Mouse (Mus musculus) heart, embryonic 12.5 days (tissue): ENCODE results near the gene Cadps. TPM values are rescaled to one million over a fixed set of nuclear protein-coding genes. Genes with fewer than 3 reads are reported as not detected.

Experiments
- ATAC-seq: fragments of 200-750 bp; cut with Nextera tagmentation; 2 replicates; pipeline ENCODE4 v1.8.0; 2017; ENCODE audit warnings: moderate TSS enrichment, moderate library complexity; ENCODE audit not compliant: insufficient number of reproducible peaks, low FRiP score
- H3K27ac ChIP-seq: fragments of 300-500 bp; sonication (generic); 2 replicates; pipeline ENCODE4 v1.5.1; 2016; ENCODE audit warnings: mild to moderate bottlenecking, moderate library complexity; ENCODE audit not compliant: poor library complexity, severe bottlenecking
- H3K27me3 ChIP-seq: fragments of 300-500 bp; sonication (generic); replicated peaks from 2 replicates; pipeline ENCODE4 v1.6.1; 2016; ENCODE audit warnings: mild to moderate bottlenecking, moderate library complexity
- H3K36me3 ChIP-seq: fragments of 300-500 bp; sonication (generic); 2 replicates; pipeline ENCODE4 v1.6.1; 2016; ENCODE audit warnings: mild to moderate bottlenecking, moderate library complexity
- H3K4me1 ChIP-seq: fragments of 300-500 bp; sonication (generic); replicated peaks from 2 replicates; pipeline ENCODE4 v1.6.1; 2016; ENCODE audit warnings: mild to moderate bottlenecking
- H3K4me2 ChIP-seq: fragments of 300-500 bp; sonication (generic); 2 replicates; pipeline ENCODE4 v1.6.1; 2016; ENCODE audit warnings: mild to moderate bottlenecking, moderate library complexity
- H3K4me3 ChIP-seq: fragments of 300-500 bp; sonication (generic); 2 replicates; pipeline ENCODE4 v1.5.1; 2016; ENCODE audit warnings: mild to moderate bottlenecking
- H3K9ac ChIP-seq: fragments of 300-500 bp; sonication (generic); 2 replicates; pipeline ENCODE4 v1.6.1; 2016; ENCODE audit warnings: mild to moderate bottlenecking, moderate library complexity
- H3K9me3 ChIP-seq: fragments of 300-500 bp; sonication (generic); replicated peaks from 2 replicates; pipeline ENCODE4 v1.6.1; 2016; ENCODE audit warnings: mild to moderate bottlenecking, moderate library complexity
- WGBS: fragments of 180-500 bp; shearing (Covaris S2); methylation state at CpG from one replicate; pipeline ENCODE4 v1.1.7; 2016; 5-methylcytosine and 5-hydroxymethylcytosine counted together
- polyA plus RNA-seq: library from polyadenylated mRNA; unstranded; fragments of >200 nt; fragmentation: Nextera tagmentation; extraction: Ambion mirVana; gene quantifications from 2 replicates; pipeline ENCODE4 v1.2.1, GENCODE M21; 2016

The Cadps gene
- polyA plus RNA-seq, 1 experiment from 2014 or later: 1.3 TPM

DNA sequence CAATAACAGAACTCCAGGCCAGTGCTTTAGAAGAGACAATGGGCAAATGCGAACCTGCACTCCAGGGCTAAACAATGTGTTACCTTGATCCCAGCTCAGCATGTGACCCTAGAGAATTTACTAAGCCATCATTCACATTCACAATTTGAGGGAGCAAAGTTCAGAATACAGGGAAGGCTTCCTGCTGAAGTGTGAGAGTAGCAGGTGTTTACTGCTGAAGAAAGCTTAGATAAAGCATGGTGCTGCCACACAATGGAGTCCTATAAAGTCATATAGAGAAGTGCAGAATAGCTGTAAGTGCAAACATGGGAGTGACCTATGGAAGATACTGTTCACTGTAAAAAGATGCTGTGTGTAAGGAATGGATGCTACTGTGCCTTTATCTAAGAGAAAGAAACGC is 91.9 kb downstream of the Cadps start:
- H3K9ac ChIP-seq: no peak overlapping the region
- H3K9me3 ChIP-seq: no peaks in the 10 kb centered on the region
- H3K4me2 ChIP-seq: no peak overlapping the region
- no peak overlapping the region for H3K27ac ChIP-seq
- H3K4me3 ChIP-seq: no peak overlapping the region
- no peaks in the 10 kb centered on the region for H3K4me1 ChIP-seq
- no peaks in the 10 kb centered on the region for H3K36me3 ChIP-seq
- WGBS: 79% methylated on average over 2 of the region's 2 CpGs
- no peaks in the 10 kb centered on the region for H3K27me3 ChIP-seq
- ATAC-seq: no peak

DNA sequence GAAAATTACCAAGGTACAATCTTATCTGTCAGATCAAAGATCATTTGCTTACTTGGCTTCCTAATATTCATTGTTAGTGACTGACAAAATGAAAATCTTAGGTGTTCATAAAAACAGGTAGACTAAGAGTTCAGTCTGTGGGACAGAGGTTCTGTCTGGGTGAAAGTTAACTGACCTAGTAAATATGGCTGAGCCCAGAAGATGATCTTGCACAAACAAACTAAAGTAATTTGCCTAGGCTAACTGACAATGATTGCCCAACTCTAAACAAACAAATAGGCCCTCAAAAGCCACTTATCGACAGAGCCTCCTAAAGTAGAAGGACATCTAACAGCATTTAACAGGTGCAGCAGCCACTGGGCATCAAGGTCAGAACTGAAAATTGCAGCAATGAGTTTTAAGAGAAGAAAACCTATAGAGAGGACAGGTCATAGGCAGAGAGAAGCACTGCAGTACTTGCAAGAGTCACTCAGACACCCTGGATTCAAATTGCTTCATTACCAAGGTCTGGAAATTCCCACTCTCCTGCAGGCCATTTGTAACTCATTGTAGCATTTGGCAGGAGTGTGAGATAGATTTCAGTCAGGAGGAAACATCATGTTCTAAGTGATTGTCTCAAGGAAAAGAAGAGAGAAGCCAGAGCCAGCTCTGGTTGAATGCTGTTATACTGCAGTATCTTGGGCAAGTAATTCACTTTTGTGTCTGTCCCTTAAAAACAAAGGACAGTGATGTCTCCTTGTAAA is 100.3 kb downstream of the Cadps start:
- H3K4me3 ChIP-seq: no peak overlapping the region
- H3K4me2 ChIP-seq: no peak overlapping the region
- no peaks in the 10 kb centered on the region for H3K9me3 ChIP-seq
- H3K9ac ChIP-seq: no peak overlapping the region
- 69% methylated on average over 1 of the region's 1 CpGs for WGBS
- no peaks in the 10 kb centered on the region for H3K36me3 ChIP-seq
- no peaks in the 10 kb centered on the region for H3K27me3 ChIP-seq
- ATAC-seq: no peak
- H3K4me1 ChIP-seq: no peaks in the 10 kb centered on the region
- no peak overlapping the region for H3K27ac ChIP-seq

DNA sequence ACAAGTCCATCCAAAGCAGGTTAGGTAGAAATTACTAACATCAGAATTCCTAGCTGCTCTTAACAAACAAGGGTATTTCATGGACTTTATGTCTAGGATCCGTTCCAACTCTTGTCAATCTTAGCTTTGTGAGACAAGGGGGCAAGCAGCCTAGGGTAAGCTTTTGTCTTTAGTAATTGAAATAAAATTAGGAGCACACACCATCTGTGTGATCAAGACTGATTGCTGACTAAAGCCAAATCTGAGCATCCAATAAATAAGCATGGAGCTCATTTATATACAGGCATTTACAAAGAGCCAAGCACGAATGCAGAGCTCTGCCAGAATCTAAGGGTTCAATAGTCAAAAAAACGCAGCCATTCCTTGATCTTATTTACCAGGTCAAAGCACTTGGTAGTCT is 104.1 kb downstream of the Cadps start:
- WGBS: 68% methylated on average over 3 of the region's 3 CpGs
- H3K27me3 ChIP-seq: no peaks in the 10 kb centered on the region
- no peaks in the 10 kb centered on the region for H3K36me3 ChIP-seq
- H3K27ac ChIP-seq: no peak overlapping the region
- no peak overlapping the region for H3K9ac ChIP-seq
- ATAC-seq: no peak
- H3K9me3 ChIP-seq: no peaks in the 10 kb centered on the region
- H3K4me1 ChIP-seq: 0 out of 2 replicates have a peak, but pooled peaks cover 3% of the 10 kb centered on the region
- H3K4me3 ChIP-seq: no peak overlapping the region
- no peak overlapping the region for H3K4me2 ChIP-seq

- no peak for ATAC-seq
- Histone ChIP-seq H3K36me3 (no peaks in the 10 kb centered on the region), H3K9me3 (no peaks in the 10 kb centered on the region), H3K4me2 (no peak overlapping the region), H3K9ac (no peak overlapping the region), H3K27me3 (no peaks in the 10 kb centered on the region), H3K4me1 (0 out of 2 replicates have a peak, but pooled peaks cover 3% of the 10 kb centered on the region), H3K4me3 (no peak overlapping the region), H3K27ac (no peak overlapping the region)
- WGBS: 56% methylated on average over 2 of the region's 2 CpGs
These were observed 106.8 kb downstream of the Cadps start for GRCm38 (mm10) chr14:12715906-12716659.

DNA sequence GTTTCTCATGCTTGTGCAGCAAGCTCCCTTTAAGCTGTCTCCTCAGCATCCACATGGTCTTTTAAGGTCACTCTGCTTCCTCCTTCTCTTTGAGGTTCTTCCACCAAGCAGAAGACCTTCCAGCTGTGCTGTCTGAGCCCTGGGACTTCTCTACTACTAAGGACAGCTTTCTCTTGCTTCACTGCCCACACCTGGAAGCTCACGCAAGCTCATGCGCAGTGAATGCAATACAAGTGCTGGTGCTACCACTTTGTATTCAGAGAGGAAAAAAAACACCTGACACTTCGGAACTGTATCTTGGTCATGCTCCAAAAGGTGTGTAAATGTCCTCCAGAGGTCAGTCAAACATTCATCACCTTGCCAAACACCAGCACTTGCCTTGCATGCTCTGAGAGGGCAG is 115.5 kb downstream of the Cadps start:
- no peak for ATAC-seq
- no peak overlapping the region for H3K27ac ChIP-seq
- no peak overlapping the region for H3K9ac ChIP-seq
- no peaks in the 10 kb centered on the region for H3K36me3 ChIP-seq
- 79% methylated on average over 3 of the region's 3 CpGs for WGBS
- H3K4me1 ChIP-seq: no peaks in the 10 kb centered on the region
- no peak overlapping the region for H3K4me2 ChIP-seq
- no peaks in the 10 kb centered on the region for H3K27me3 ChIP-seq
- H3K9me3 ChIP-seq: no peaks in the 10 kb centered on the region
- H3K4me3 ChIP-seq: no peak overlapping the region

DNA sequence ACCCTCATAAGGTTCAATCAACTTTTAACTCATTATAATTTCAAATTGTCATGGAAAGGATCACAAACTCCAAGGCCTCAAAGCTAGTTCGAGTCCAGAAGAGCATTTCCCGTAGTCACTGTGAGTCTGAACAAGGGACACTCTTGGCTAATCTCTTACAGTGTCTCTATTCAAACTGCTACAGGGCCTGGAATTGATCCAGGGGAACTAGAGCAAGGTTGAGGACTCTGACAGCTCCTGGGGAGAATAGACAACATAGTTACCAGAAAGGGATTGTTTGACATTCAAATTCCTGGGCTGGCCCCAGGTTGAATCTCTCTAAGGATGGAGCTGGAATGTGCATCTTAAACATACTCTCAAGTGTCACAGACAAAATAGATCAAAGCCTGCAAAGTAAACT is 118.4 kb downstream of the Cadps start:
- Histone ChIP-seq H3K9ac (no peak overlapping the region), H3K4me3 (no peak overlapping the region), H3K36me3 (no peaks in the 10 kb centered on the region), H3K9me3 (no peaks in the 10 kb centered on the region), H3K27me3 (no peaks in the 10 kb centered on the region), H3K27ac (no peak overlapping the region), H3K4me2 (no peak overlapping the region), H3K4me1 (no peaks in the 10 kb centered on the region)
- 81% methylated on average over 2 of the region's 2 CpGs for WGBS
- no peak for ATAC-seq

DNA sequence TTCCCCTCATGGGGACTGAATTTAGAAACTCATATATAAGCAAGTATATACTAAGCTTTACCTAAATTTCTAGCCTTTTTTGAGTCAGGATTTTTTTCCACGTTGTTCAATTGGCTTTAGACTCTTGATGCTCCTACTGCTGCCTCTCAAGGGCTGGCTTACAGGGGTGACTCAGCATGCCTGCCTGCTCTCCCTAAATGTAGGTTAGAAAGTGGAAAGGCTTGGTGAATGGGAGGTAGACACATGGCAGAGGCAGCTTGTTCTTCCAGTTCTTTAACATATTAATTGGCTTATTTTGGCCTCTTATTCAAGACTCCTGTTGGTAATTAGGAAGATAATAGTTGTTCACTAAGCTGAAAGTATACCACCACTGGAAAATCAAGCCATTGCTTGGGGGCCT is 132.7 kb downstream of the Cadps start:
- H3K27me3 ChIP-seq: no peaks in the 10 kb centered on the region
- no peaks in the 10 kb centered on the region for H3K4me1 ChIP-seq
- WGBS: 33% methylated on average over 1 of the region's 1 CpGs
- no peaks in the 10 kb centered on the region for H3K36me3 ChIP-seq
- H3K9ac ChIP-seq: no peak overlapping the region
- H3K4me2 ChIP-seq: no peak overlapping the region
- no peak for ATAC-seq
- no peak overlapping the region for H3K27ac ChIP-seq
- no peak overlapping the region for H3K4me3 ChIP-seq
- no peaks in the 10 kb centered on the region for H3K9me3 ChIP-seq

GRCm38 (mm10) chr14:12685015-12685414 is 137.9 kb downstream of the Cadps start:
- Histone ChIP-seq H3K4me1 (no peaks in the 10 kb centered on the region), H3K4me3 (no peak overlapping the region), H3K36me3 (no peaks in the 10 kb centered on the region), H3K9me3 (no peaks in the 10 kb centered on the region), H3K9ac (no peak overlapping the region), H3K4me2 (no peak overlapping the region), H3K27me3 (no peaks in the 10 kb centered on the region), H3K27ac (no peak overlapping the region)
- ATAC-seq: no peak
- 82% methylated on average over 3 of the region's 3 CpGs for WGBS

GRCm38 (mm10) chr14:12680819-12681638 is 141.8 kb downstream of the Cadps start:
- 48% methylated on average over 3 of the region's 3 CpGs for WGBS
- Histone ChIP-seq H3K36me3 (no peaks in the 10 kb centered on the region), H3K4me1 (no peaks in the 10 kb centered on the region)

DNA sequence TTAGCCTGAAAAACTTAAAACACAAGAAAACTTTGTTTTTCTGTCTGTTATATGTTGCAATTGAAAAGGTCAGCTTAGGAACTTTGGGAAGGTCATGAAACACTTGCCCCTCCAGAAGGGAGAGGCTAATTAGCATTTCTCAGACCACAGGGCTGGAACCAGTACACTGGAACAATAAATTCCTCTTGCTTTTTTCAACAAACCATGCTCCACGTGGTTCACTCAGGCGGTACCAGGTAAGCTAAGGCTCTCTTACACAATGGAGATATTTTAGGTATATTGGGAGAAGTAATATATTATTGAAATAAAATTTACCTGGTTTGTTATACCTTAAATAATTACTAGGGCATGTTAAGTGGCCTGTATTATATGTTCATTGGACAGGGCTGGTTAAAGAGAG is 161.4 kb downstream of the Cadps start:
- H3K4me1 ChIP-seq: no peaks in the 10 kb centered on the region
- 73% methylated on average over 2 of the region's 2 CpGs for WGBS
- H3K27ac ChIP-seq: no peak overlapping the region
- H3K4me3 ChIP-seq: no peak overlapping the region
- H3K36me3 ChIP-seq: no peaks in the 10 kb centered on the region
- no peak for ATAC-seq
- no peaks in the 10 kb centered on the region for H3K9me3 ChIP-seq
- H3K9ac ChIP-seq: no peak overlapping the region
- no peaks in the 10 kb centered on the region for H3K27me3 ChIP-seq
- no peak overlapping the region for H3K4me2 ChIP-seq

More at GRCm38 (mm10) chr14:12680819-12681638, 141.8 kb downstream of the Cadps start:
- no peak overlapping the region for H3K27ac ChIP-seq
- H3K4me2 ChIP-seq: no peak overlapping the region
- H3K4me3 ChIP-seq: no peak overlapping the region
- H3K27me3 ChIP-seq: no peaks in the 10 kb centered on the region
- H3K9me3 ChIP-seq: no peaks in the 10 kb centered on the region
- H3K9ac ChIP-seq: no peak overlapping the region
- ATAC-seq: no peak

DNA sequence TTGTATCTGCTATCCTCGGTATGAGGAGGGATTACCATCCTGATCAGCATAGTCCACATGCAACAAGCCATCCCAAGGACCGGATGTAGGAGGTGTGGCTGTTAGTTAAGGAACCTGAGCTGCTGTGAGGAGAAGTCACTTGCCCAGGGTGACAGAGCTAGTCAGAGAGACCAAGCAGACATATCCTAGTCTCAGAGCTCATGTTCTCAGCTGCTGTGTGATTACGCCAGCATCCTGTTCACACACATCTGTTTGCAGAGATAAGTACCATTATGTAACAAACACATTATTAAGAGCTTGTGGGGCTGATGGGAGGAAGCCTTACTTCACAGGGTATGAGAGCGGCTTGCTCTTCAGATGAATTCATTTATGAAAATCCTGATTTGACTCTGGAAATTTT is 165.5 kb downstream of the Cadps start:
- no peaks in the 10 kb centered on the region for H3K9me3 ChIP-seq
- no peak overlapping the region for H3K9ac ChIP-seq
- no peak overlapping the region for H3K4me2 ChIP-seq
- no peak overlapping the region for H3K4me3 ChIP-seq
- no peaks in the 10 kb centered on the region for H3K36me3 ChIP-seq
- no peaks in the 10 kb centered on the region for H3K27me3 ChIP-seq
- no peak overlapping the region for H3K27ac ChIP-seq
- 53% methylated on average over 4 of the region's 4 CpGs for WGBS
- H3K4me1 ChIP-seq: no peaks in the 10 kb centered on the region
- ATAC-seq: no peak
